Mouse (Mus musculus): Measurements from ENCODE around the gene Tssk4. TPM values are rescaled to one million over a fixed set of nuclear protein-coding genes. Genes with fewer than 3 reads are reported as not detected.

The Tssk4 gene
- total and polyA plus RNA-seq, 2 experiments from 2014 or later = 0.16 to 0.28 TPM

DNA sequence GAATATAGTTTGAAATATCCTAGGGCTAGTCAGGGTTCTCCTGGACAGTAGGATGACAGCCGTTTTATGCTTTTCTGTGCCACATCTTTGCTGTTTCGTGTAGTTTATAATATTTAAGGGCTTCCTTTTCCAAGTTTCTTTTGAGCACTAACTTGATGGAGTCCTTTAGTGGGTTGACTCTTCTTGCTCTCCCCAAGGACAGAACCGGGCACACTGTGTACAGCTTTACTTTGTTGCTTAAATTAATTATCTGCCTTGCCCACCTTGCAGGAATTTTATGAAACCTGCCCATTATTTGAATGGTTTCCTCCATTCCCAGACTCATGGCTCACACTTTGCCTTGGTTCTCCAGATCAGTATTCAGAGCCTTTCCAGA, 32.1 kb downstream of the Tssk4 start:
- Histone ChIP-seq H3K4me3 (ENCODE audit: low read depth, low read length) (peak overlapping the region; percentile 46), H3K9me3 (ENCODE audit: low read length) (no peaks in the 10 kb centered on the region), H3K36me3 (ENCODE audit: insufficient read depth, low read length) (peaks cover 22% of the 10 kb centered on the region), H3K9ac (replicated peaks; ENCODE audit: low read length, poor library complexity, severe bottlenecking) (no peak overlapping the region), H3K27me3 (ENCODE audit: insufficient read depth, low read length) (no peaks in the 10 kb centered on the region), H3K27ac (ENCODE audit: low read depth, low read length) (no peak overlapping the region), H3K4me1 (ENCODE audit: insufficient read depth, low read length) (no peaks in the 10 kb centered on the region), H3K4me2 (ENCODE audit: low read depth, low read length, poor library complexity, severe bottlenecking) (peak overlapping the region; percentile 68)
- WGBS = 13% methylated on average over 3 of the region's 3 CpGs
- DNase-seq (ENCODE audit: low spot score) (no peak), ATAC-seq (ENCODE audit: low FRiP score) (peak; percentile 1; the same call in 1 of the 2 replicates)
- no peak for TF ChIP-seq CTCF (IDR thresholded peaks at IDR 0.05)

GRCm38 (mm10) chr14:55689433-55689832, 39.4 kb downstream of the Tssk4 start:
- Histone ChIP-seq H3K9ac (replicated peaks; ENCODE audit: low read length, poor library complexity, severe bottlenecking) (no peak overlapping the region), H3K36me3 (ENCODE audit: insufficient read depth, low read length) (no peaks in the 10 kb centered on the region), H3K27ac (ENCODE audit: low read depth, low read length) (no peak overlapping the region), H3K4me2 (ENCODE audit: low read depth, low read length, poor library complexity, severe bottlenecking) (no peak overlapping the region), H3K4me1 (ENCODE audit: insufficient read depth, low read length) (no peaks in the 10 kb centered on the region), H3K9me3 (ENCODE audit: low read length) (no peaks in the 10 kb centered on the region), H3K27me3 (ENCODE audit: insufficient read depth, low read length) (no peaks in the 10 kb centered on the region), H3K4me3 (ENCODE audit: low read depth, low read length) (no peak overlapping the region)
- no peak for TF ChIP-seq CTCF (IDR thresholded peaks at IDR 0.05)
- WGBS = 78% methylated on average over 10 of the region's 10 CpGs
- DNase-seq (ENCODE audit: low spot score) (no peak), ATAC-seq (ENCODE audit: low FRiP score) (no peak)

DNA sequence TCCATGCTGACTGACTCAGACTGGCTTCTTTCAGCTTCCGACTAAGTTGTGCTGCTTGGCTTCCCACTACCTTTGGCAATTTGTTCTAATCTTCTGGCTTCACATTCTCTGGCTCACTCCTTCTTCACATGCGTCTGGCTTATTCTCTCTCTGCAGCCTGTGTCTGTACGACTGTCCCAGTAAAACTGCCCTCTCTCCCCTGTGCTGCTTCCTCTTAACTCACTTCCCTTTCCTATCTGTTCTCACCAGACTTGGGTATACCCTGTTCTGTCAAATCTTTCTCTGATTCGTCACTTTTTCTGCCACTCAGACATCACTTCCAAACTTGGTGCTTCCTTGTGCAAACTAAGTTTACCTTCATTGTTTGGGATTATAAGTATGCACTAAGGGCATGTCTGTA, 47.2 kb downstream of the Tssk4 start:
- H3K36me3 ChIP-seq (ENCODE audit: insufficient read depth, low read length) = no peaks in the 10 kb centered on the region
- H3K4me3 ChIP-seq (ENCODE audit: low read depth, low read length) = no peak overlapping the region
- no peak overlapping the region for H3K9ac ChIP-seq (replicated peaks; ENCODE audit: low read length, poor library complexity, severe bottlenecking)
- H3K27me3 ChIP-seq (ENCODE audit: insufficient read depth, low read length) = no peaks in the 10 kb centered on the region
- 85% methylated on average over 4 of the region's 4 CpGs for WGBS
- no peak for ATAC-seq (ENCODE audit: low FRiP score)
- H3K4me2 ChIP-seq (ENCODE audit: low read depth, low read length, poor library complexity, severe bottlenecking) = no peak overlapping the region
- no peaks in the 10 kb centered on the region for H3K9me3 ChIP-seq (ENCODE audit: low read length)
- no peak for DNase-seq (ENCODE audit: low spot score)
- no peak for TF ChIP-seq CTCF (IDR thresholded peaks at IDR 0.05)
- no peaks in the 10 kb centered on the region for H3K4me1 ChIP-seq (ENCODE audit: insufficient read depth, low read length)
- no peak overlapping the region for H3K27ac ChIP-seq (ENCODE audit: low read depth, low read length)

DNA sequence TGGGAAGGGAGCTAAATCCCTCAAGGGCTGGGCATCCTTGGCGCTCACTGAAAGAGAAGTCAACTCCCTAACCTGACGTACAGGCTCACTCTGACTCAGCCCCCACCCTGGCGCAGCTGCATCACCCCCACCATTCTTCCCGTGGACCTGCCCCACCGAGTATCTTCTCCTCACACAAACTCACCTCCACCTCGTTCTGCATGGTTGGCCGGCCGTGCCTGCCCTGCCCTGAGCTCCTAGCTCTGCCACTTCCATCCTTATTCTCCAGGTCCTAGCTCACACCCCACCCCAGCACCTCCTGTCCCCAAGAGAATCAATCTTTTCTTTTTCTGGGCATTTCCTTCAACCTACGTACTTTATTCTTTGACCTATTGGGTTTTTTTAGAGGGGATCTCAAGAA, 51.1 kb downstream of the Tssk4 start:
- H3K4me2 ChIP-seq (ENCODE audit: low read depth, low read length, poor library complexity, severe bottlenecking) = no peak overlapping the region
- no peak for TF ChIP-seq CTCF (IDR thresholded peaks at IDR 0.05)
- WGBS = 60% methylated on average over 9 of the region's 9 CpGs
- no peak for DNase-seq (ENCODE audit: low spot score)
- no peaks in the 10 kb centered on the region for H3K27me3 ChIP-seq (ENCODE audit: insufficient read depth, low read length)
- no peak overlapping the region for H3K4me3 ChIP-seq (ENCODE audit: low read depth, low read length)
- H3K36me3 ChIP-seq (ENCODE audit: insufficient read depth, low read length) = no peaks in the 10 kb centered on the region
- no peak overlapping the region for H3K9ac ChIP-seq (replicated peaks; ENCODE audit: low read length, poor library complexity, severe bottlenecking)
- H3K4me1 ChIP-seq (ENCODE audit: insufficient read depth, low read length) = no peaks in the 10 kb centered on the region
- H3K9me3 ChIP-seq (ENCODE audit: low read length) = no peaks in the 10 kb centered on the region
- no peak overlapping the region for H3K27ac ChIP-seq (ENCODE audit: low read depth, low read length)
- no peak for ATAC-seq (ENCODE audit: low FRiP score)

Other genes with a start within 250 kb of the Tssk4 start
Only the 30 nearest of the 34 such genes appear.
- 10.0 and 13.8 TPM in 2 replicates for gene Dhrs4, start 171.4 kb upstream of the Tssk4 start, total RNA-seq (2014; rRNA removed)
- gene Dhrs4, start 171.4 kb upstream of the Tssk4 start, polyA plus RNA-seq (2015; fragmentation: Nextera tagmentation; extraction: Ambion mirVana) = 18.0 and 19.4 TPM in 2 replicates
- gene Carmil3, start 159.5 kb upstream of the Tssk4 start, total RNA-seq (2014; rRNA removed) = 118 and 166 TPM in 2 replicates
- gene Carmil3, start 159.5 kb upstream of the Tssk4 start, polyA plus RNA-seq (2015; fragmentation: Nextera tagmentation; extraction: Ambion mirVana) = 33.3 and 37.6 TPM in 2 replicates
- 9.4 and 14.7 TPM in 2 replicates for gene Cpne6, start 139.7 kb upstream of the Tssk4 start, total RNA-seq (2014; rRNA removed)
- gene Cpne6, start 139.7 kb upstream of the Tssk4 start, polyA plus RNA-seq (2015; fragmentation: Nextera tagmentation; extraction: Ambion mirVana) = 12.3 and 15.0 TPM in 2 replicates
- 1.5 and 3.8 TPM in 2 replicates for gene Nrl, start 125.2 kb upstream of the Tssk4 start, total RNA-seq (2014; rRNA removed)
- 0.55 and 0.57 TPM in 2 replicates for gene Nrl, start 125.2 kb upstream of the Tssk4 start, polyA plus RNA-seq (2015; fragmentation: Nextera tagmentation; extraction: Ambion mirVana)
- 27.8 and 29.1 TPM in 2 replicates for gene Pck2, start 109.9 kb upstream of the Tssk4 start, total RNA-seq (2014; rRNA removed)
- 18.2 and 21.6 TPM in 2 replicates for gene Pck2, start 109.9 kb upstream of the Tssk4 start, polyA plus RNA-seq (2015; fragmentation: Nextera tagmentation; extraction: Ambion mirVana)
- gene Dcaf11, start 90.2 kb upstream of the Tssk4 start, total RNA-seq (2014; rRNA removed) = 98.3 and 103 TPM in 2 replicates
- 102 and 114 TPM in 2 replicates for gene Dcaf11, start 90.2 kb upstream of the Tssk4 start, polyA plus RNA-seq (2015; fragmentation: Nextera tagmentation; extraction: Ambion mirVana)
- 5.4 TPM in 1 of 2 replicates, not detected in the other for gene A730061H03Rik, start 89.8 kb upstream of the Tssk4 start, total RNA-seq (2014; rRNA removed)
- gene A730061H03Rik, start 89.8 kb upstream of the Tssk4 start, polyA plus RNA-seq (2015; fragmentation: Nextera tagmentation; extraction: Ambion mirVana) = 0.69 TPM in 1 of 2 replicates, not detected in the other
- gene Fitm1, start 74.6 kb upstream of the Tssk4 start, total RNA-seq (2014; rRNA removed) = 0.33 and 0.80 TPM in 2 replicates
- 0.16 and 0.17 TPM in 2 replicates for gene Fitm1, start 74.6 kb upstream of the Tssk4 start, polyA plus RNA-seq (2015; fragmentation: Nextera tagmentation; extraction: Ambion mirVana)
- 119 and 147 TPM in 2 replicates for gene Psme1, start 72.1 kb upstream of the Tssk4 start, total RNA-seq (2014; rRNA removed)
- 268 and 288 TPM in 2 replicates for gene Psme1, start 72.1 kb upstream of the Tssk4 start, polyA plus RNA-seq (2015; fragmentation: Nextera tagmentation; extraction: Ambion mirVana)
- gene Emc9, start 64.9 kb upstream of the Tssk4 start, total RNA-seq (2014; rRNA removed) = 36.3 and 38.9 TPM in 2 replicates
- gene Emc9, start 64.9 kb upstream of the Tssk4 start, polyA plus RNA-seq (2015; fragmentation: Nextera tagmentation; extraction: Ambion mirVana) = 74.3 and 78.8 TPM in 2 replicates
- gene Psme2, start 59.1 kb upstream of the Tssk4 start, total RNA-seq (2014; rRNA removed) = 62.8 and 69.6 TPM in 2 replicates
- gene Psme2, start 59.1 kb upstream of the Tssk4 start, polyA plus RNA-seq (2015; fragmentation: Nextera tagmentation; extraction: Ambion mirVana) = 157 and 184 TPM in 2 replicates
- 19.8 and 26.7 TPM in 2 replicates for gene Rnf31, start 58.5 kb upstream of the Tssk4 start, total RNA-seq (2014; rRNA removed)
- 20.4 and 23.0 TPM in 2 replicates for gene Rnf31, start 58.5 kb upstream of the Tssk4 start, polyA plus RNA-seq (2015; fragmentation: Nextera tagmentation; extraction: Ambion mirVana)
- gene Irf9, start 46.6 kb upstream of the Tssk4 start, total RNA-seq (2014; rRNA removed) = 17.1 and 18.2 TPM in 2 replicates
- gene Irf9, start 46.6 kb upstream of the Tssk4 start, polyA plus RNA-seq (2015; fragmentation: Nextera tagmentation; extraction: Ambion mirVana) = 7.4 and 8.3 TPM in 2 replicates
- gene Rec8, start 32.1 kb upstream of the Tssk4 start, total RNA-seq (2014; rRNA removed) = 6.0 and 11.1 TPM in 2 replicates
- 7.6 and 8.7 TPM in 2 replicates for gene Rec8, start 32.1 kb upstream of the Tssk4 start, polyA plus RNA-seq (2015; fragmentation: Nextera tagmentation; extraction: Ambion mirVana)
- 109 and 122 TPM in 2 replicates for gene Ipo4, start 14.2 kb upstream of the Tssk4 start, total RNA-seq (2014; rRNA removed)
- gene Ipo4, start 14.2 kb upstream of the Tssk4 start, polyA plus RNA-seq (2015; fragmentation: Nextera tagmentation; extraction: Ambion mirVana) = 104 and 112 TPM in 2 replicates
- gene Gm49378, start 12.3 kb upstream of the Tssk4 start, total RNA-seq (2014; rRNA removed) = 6.3 and 6.7 TPM in 2 replicates
- 2.3 and 2.8 TPM in 2 replicates for gene Gm49378, start 12.3 kb upstream of the Tssk4 start, polyA plus RNA-seq (2015; fragmentation: Nextera tagmentation; extraction: Ambion mirVana)
- 47.7 and 60.3 TPM in 2 replicates for gene Tm9sf1, start 6.4 kb upstream of the Tssk4 start, total RNA-seq (2014; rRNA removed)
- gene Tm9sf1, start 6.4 kb upstream of the Tssk4 start, polyA plus RNA-seq (2015; fragmentation: Nextera tagmentation; extraction: Ambion mirVana) = 48.2 and 54.3 TPM in 2 replicates
- gene Mdp1, start 10.3 kb downstream of the Tssk4 start, total RNA-seq (2014; rRNA removed) = 46.7 and 53.7 TPM in 2 replicates
- gene Mdp1, start 10.3 kb downstream of the Tssk4 start, polyA plus RNA-seq (2015; fragmentation: Nextera tagmentation; extraction: Ambion mirVana) = 77.9 and 82.2 TPM in 2 replicates
- 19.9 and 24.4 TPM in 2 replicates for gene Gmpr2, start 21.8 kb downstream of the Tssk4 start, total RNA-seq (2014; rRNA removed)
- 35.5 and 36.7 TPM in 2 replicates for gene Gmpr2, start 21.8 kb downstream of the Tssk4 start, polyA plus RNA-seq (2015; fragmentation: Nextera tagmentation; extraction: Ambion mirVana)
- gene Nedd8, start 21.9 kb downstream of the Tssk4 start, total RNA-seq (2014; rRNA removed) = 129 and 133 TPM in 2 replicates
- gene Nedd8, start 21.9 kb downstream of the Tssk4 start, polyA plus RNA-seq (2015; fragmentation: Nextera tagmentation; extraction: Ambion mirVana) = 569 and 590 TPM in 2 replicates
- gene Tinf2, start 31.6 kb downstream of the Tssk4 start, total RNA-seq (2014; rRNA removed) = 14.6 and 15.7 TPM in 2 replicates
- 19.9 and 23.6 TPM in 2 replicates for gene Tinf2, start 31.6 kb downstream of the Tssk4 start, polyA plus RNA-seq (2015; fragmentation: Nextera tagmentation; extraction: Ambion mirVana)
- gene Tgm1, start 63.7 kb downstream of the Tssk4 start, total RNA-seq (2014; rRNA removed) = 0.16 and 0.38 TPM in 2 replicates
- 0.14 and 0.18 TPM in 2 replicates for gene Tgm1, start 63.7 kb downstream of the Tssk4 start, polyA plus RNA-seq (2015; fragmentation: Nextera tagmentation; extraction: Ambion mirVana)
- 75.1 and 94.5 TPM in 2 replicates for gene Rabggta, start 72.1 kb downstream of the Tssk4 start, total RNA-seq (2014; rRNA removed)
- gene Rabggta, start 72.1 kb downstream of the Tssk4 start, polyA plus RNA-seq (2015; fragmentation: Nextera tagmentation; extraction: Ambion mirVana) = 61.9 and 62.6 TPM in 2 replicates
- 75.1 and 94.0 TPM in 2 replicates for gene Dhrs1, start 95.5 kb downstream of the Tssk4 start, total RNA-seq (2014; rRNA removed)
- gene Dhrs1, start 95.5 kb downstream of the Tssk4 start, polyA plus RNA-seq (2015; fragmentation: Nextera tagmentation; extraction: Ambion mirVana) = 72.0 and 73.3 TPM in 2 replicates
- gene Nop9, start 95.5 kb downstream of the Tssk4 start, total RNA-seq (2014; rRNA removed) = 22.0 and 30.4 TPM in 2 replicates
- 17.3 and 17.8 TPM in 2 replicates for gene Nop9, start 95.5 kb downstream of the Tssk4 start, polyA plus RNA-seq (2015; fragmentation: Nextera tagmentation; extraction: Ambion mirVana)
- gene Cideb, start 108.3 kb downstream of the Tssk4 start, total RNA-seq (2014; rRNA removed) = 0.66 and 2.6 TPM in 2 replicates
- gene Cideb, start 108.3 kb downstream of the Tssk4 start, polyA plus RNA-seq (2015; fragmentation: Nextera tagmentation; extraction: Ambion mirVana) = 0.25 and 1.1 TPM in 2 replicates
- 0.38 and 1.6 TPM in 2 replicates for gene Ltb4r2, start 111.2 kb downstream of the Tssk4 start, total RNA-seq (2014; rRNA removed)
- gene Ltb4r2, start 111.2 kb downstream of the Tssk4 start, polyA plus RNA-seq (2015; fragmentation: Nextera tagmentation; extraction: Ambion mirVana) = 0.43 and 0.60 TPM in 2 replicates
- 0.88 and 1.8 TPM in 2 replicates for gene Ltb4r1, start 115.8 kb downstream of the Tssk4 start, total RNA-seq (2014; rRNA removed)
- gene Ltb4r1, start 115.8 kb downstream of the Tssk4 start, polyA plus RNA-seq (2015; fragmentation: Nextera tagmentation; extraction: Ambion mirVana) = 0.94 and 1.1 TPM in 2 replicates
- gene Adcy4, start 133.9 kb downstream of the Tssk4 start, total RNA-seq (2014; rRNA removed) = 3.6 and 4.0 TPM in 2 replicates
- 1.7 TPM in 2 replicates for gene Adcy4, start 133.9 kb downstream of the Tssk4 start, polyA plus RNA-seq (2015; fragmentation: Nextera tagmentation; extraction: Ambion mirVana)
- 0.27 TPM in 1 of 2 replicates, not detected in the other for gene Ripk3, start 138.7 kb downstream of the Tssk4 start, total RNA-seq (2014; rRNA removed)
- gene Ripk3, start 138.7 kb downstream of the Tssk4 start, polyA plus RNA-seq (2015; fragmentation: Nextera tagmentation; extraction: Ambion mirVana) = 1.3 and 3.0 TPM in 2 replicates

Measured in midbrain, postnatal 0 days (tissue).